In genomic region chr13:69538327-69538726, GRCm38 (mm10) we compare ENCODE assay signal across 12 mouse cellular contexts. TPM values are rescaled to one million over a fixed set of nuclear protein-coding genes. Genes with fewer than 3 reads are reported as not detected.
A peak's percentile ranks its signal among the peaks of the same experiment; 100 is the strongest.
DNase-seq lines count a peak whose midpoint lies in the region; ATAC-seq lines count a peak whose summit lies in the region.
"Had no signal": no experiment of that assay in that cellular context is flagged by ENCODE, and none has a peak within 500 bp of the region (broad histone marks: within the 10 kb centered on the region; RNA-seq: fewer than 3 reads in every experiment).

No protein-coding gene starts in this region.

- no peaks in the 10 kb centered on the region; the same call in none of the 2 replicates for H3K4me1 ChIP-seq in hindbrain, embryonic 11.5 days (replicated peaks; ENCODE audit: control insufficient read depth, insufficient read depth, low read length)
- H3K4me1 ChIP-seq in hindbrain, embryonic 14.5 days (replicated peaks; ENCODE audit: control insufficient read depth, insufficient read depth, low read length) = peaks cover 23% of the 10 kb centered on the region
- peaks cover 22% of the 10 kb centered on the region for H3K4me1 ChIP-seq in limb, embryonic 11.5 days (ENCODE audit: control insufficient read depth, insufficient read depth, low read length)

- no peak overlapping the region for H3K4me3 ChIP-seq in hindbrain, embryonic 11.5 days (ENCODE audit: low read depth, low read length)
- H3K4me3 ChIP-seq in hindbrain, embryonic 14.5 days (replicated peaks; ENCODE audit: low read length) = no peak overlapping the region
- no peak overlapping the region for H3K4me3 ChIP-seq in limb, embryonic 11.5 days (ENCODE audit: low read depth, low read length)
- H3K4me3 ChIP-seq: stomach, embryonic 15.5 days had no signal

- 35% methylated on average over 4 of the region's 4 CpGs for WGBS in hindbrain, embryonic 11.5 days
- WGBS in hindbrain, embryonic 14.5 days = 27% methylated on average over 4 of the region's 4 CpGs
- WGBS in limb, embryonic 11.5 days = 23% methylated on average over 4 of the region's 4 CpGs

- H3K9ac ChIP-seq in hindbrain, embryonic 11.5 days (ENCODE audit: low read depth, low read length) = 0 out of 2 replicates have a peak overlapping the region, but pooled peaks have one; percentile 7
- no peak overlapping the region for H3K9ac ChIP-seq in hindbrain, embryonic 14.5 days
- H3K9ac ChIP-seq in limb, embryonic 11.5 days (ENCODE audit: low read length) = 0 out of 2 replicates have a peak overlapping the region, but pooled peaks have one; percentile 7
- H3K9ac ChIP-seq: stomach, embryonic 15.5 days had no signal

- no peak for ATAC-seq in hindbrain, embryonic 11.5 days (ENCODE audit: low FRiP score)
- no peak for ATAC-seq in hindbrain, embryonic 14.5 days (ENCODE audit: low FRiP score)
- no peak for ATAC-seq in limb, embryonic 11.5 days (ENCODE audit: insufficient number of reproducible peaks, low FRiP score, low TSS enrichment, low read depth)
- ATAC-seq: Patski had no signal

- H3K4me2 ChIP-seq in hindbrain, embryonic 11.5 days (replicated peaks; ENCODE audit: low read depth, low read length) = no peak overlapping the region
- no peak overlapping the region for H3K4me2 ChIP-seq in hindbrain, embryonic 14.5 days (replicated peaks)
- peak overlapping the region; percentile 7; the same call in 1 of the 2 replicates for H3K4me2 ChIP-seq in limb, embryonic 11.5 days (ENCODE audit: low read depth, severe bottlenecking)
- H3K4me2 ChIP-seq: stomach, embryonic 15.5 days had no signal

- no peak overlapping the region for H3K27ac ChIP-seq in hindbrain, embryonic 11.5 days (ENCODE audit: low read depth, low read length)
- H3K27ac ChIP-seq in hindbrain, embryonic 14.5 days = no peak overlapping the region
- H3K27ac ChIP-seq in limb, embryonic 11.5 days (replicated peaks; ENCODE audit: low read depth, low read length) = no peak overlapping the region
- H3K27ac ChIP-seq: stomach, embryonic 15.5 days had no signal

- no peaks in the 10 kb centered on the region for H3K9me3 ChIP-seq in hindbrain, embryonic 11.5 days (ENCODE audit: control insufficient read depth, low read length)
- H3K9me3 ChIP-seq in hindbrain, embryonic 14.5 days (ENCODE audit: control insufficient read depth, low read length) = no peaks in the 10 kb centered on the region
- H3K9me3 ChIP-seq in limb, embryonic 11.5 days (ENCODE audit: control insufficient read depth, low read length) = no peaks in the 10 kb centered on the region
- H3K9me3 ChIP-seq: stomach, embryonic 15.5 days had no signal

- DNase-seq in hindbrain, embryonic 11.5 days (ENCODE audit: low spot score) = no peak
- DNase-seq in hindbrain, embryonic 14.5 days (ENCODE audit: low spot score) = no peak
- peak; percentile 49 for DNase-seq in R1 (ENCODE audit: low read depth, low spot score)
- DNase-seq in adrenal gland, postnatal 36 days = peak; percentile 77 to 78
- no peak for DNase-seq in limb, embryonic 11.5 days (ENCODE audit: low spot score)
- DNase-seq in right cerebral cortex, adult 2 months (ENCODE audit: low spot score in 2 of 2) = no peak
- DNase-seq in B cell, adult 2 months = no peak
- no peak for DNase-seq in thymus, postnatal 0 days (ENCODE audit: low spot score)
- DNase-seq: cerebellum, adult 8-10 months; kidney, adult 2 months had no signal

- no peaks in the 10 kb centered on the region for H3K27me3 ChIP-seq in hindbrain, embryonic 11.5 days (ENCODE audit: control insufficient read depth, insufficient read depth, low read length)
- no peaks in the 10 kb centered on the region for H3K27me3 ChIP-seq in hindbrain, embryonic 14.5 days (ENCODE audit: control insufficient read depth, insufficient read depth, low read length)
- H3K27me3 ChIP-seq in limb, embryonic 11.5 days (ENCODE audit: control insufficient read depth, insufficient read depth, low read length) = no peaks in the 10 kb centered on the region; the same call in 1 of the 2 replicates
- H3K27me3 ChIP-seq: Patski; stomach, embryonic 15.5 days had no signal

- no peaks in the 10 kb centered on the region for H3K36me3 ChIP-seq in hindbrain, embryonic 11.5 days (ENCODE audit: control insufficient read depth, insufficient read depth, low read length)
- no peaks in the 10 kb centered on the region for H3K36me3 ChIP-seq in hindbrain, embryonic 14.5 days (replicated peaks; ENCODE audit: control insufficient read depth, insufficient read depth)
- no peaks in the 10 kb centered on the region for H3K36me3 ChIP-seq in limb, embryonic 11.5 days (ENCODE audit: control insufficient read depth, insufficient read depth, low read length)
- H3K36me3 ChIP-seq: stomach, embryonic 15.5 days had no signal

RNA-seq across cellular contexts. Expression of gene Tent4a, which starts 3.9 kb away (rescaled TPM):
- polyA plus RNA-seq in hindbrain, embryonic 11.5 days (2014; fragmentation: Nextera tagmentation; extraction: Ambion mirVana) = 8.4 and 8.8 TPM in 2 replicates
- 8.9 and 9.3 TPM in 2 replicates for polyA plus RNA-seq in hindbrain, embryonic 14.5 days (2014; fragmentation: Nextera tagmentation; extraction: Ambion mirVana)
- 10 to 100 TPM; 23.2 to 25.3 TPM for total RNA-seq in adrenal gland, postnatal 36 days (2021)
- 8.4 and 8.5 TPM in 2 replicates for polyA plus RNA-seq in limb, embryonic 11.5 days (2014; fragmentation: Nextera tagmentation; extraction: Ambion mirVana)
- polyA plus RNA-seq in thymus, postnatal 0 days (2015; fragmentation: Nextera tagmentation; extraction: Ambion mirVana) = 3.7 and 5.4 TPM in 2 replicates

RNA-seq across cellular contexts. Expression of gene Nsun2, which starts 4.8 kb away (rescaled TPM):
- polyA plus RNA-seq in hindbrain, embryonic 11.5 days (2014; fragmentation: Nextera tagmentation; extraction: Ambion mirVana) = 114 and 134 TPM in 2 replicates
- 73.3 and 86.6 TPM in 2 replicates for polyA plus RNA-seq in hindbrain, embryonic 14.5 days (2014; fragmentation: Nextera tagmentation; extraction: Ambion mirVana)
- total RNA-seq in adrenal gland, postnatal 36 days (2021) = 10 to 100 TPM; 83.1 to 94.4 TPM
- 149 and 159 TPM in 2 replicates for polyA plus RNA-seq in limb, embryonic 11.5 days (2014; fragmentation: Nextera tagmentation; extraction: Ambion mirVana)
- polyA plus RNA-seq in thymus, postnatal 0 days (2015; fragmentation: Nextera tagmentation; extraction: Ambion mirVana) = 126 and 131 TPM in 2 replicates

Comparison
In these comparisons a context has a peak if more than half of its experiments do, and no peak if none do; other contexts are left out.
1. DNase-seq: peak in R1 (single experiment) and adrenal gland, postnatal 36 days (2 of 2); none in hindbrain, embryonic 11.5 days (single experiment), hindbrain, embryonic 14.5 days (single experiment), limb, embryonic 11.5 days (single experiment), right cerebral cortex, adult 2 months (0 of 2), B cell, adult 2 months (0 of 2) and thymus, postnatal 0 days (single experiment).